Mouse (Mus musculus) neural tube, embryonic 11.5 days (tissue): ENCODE data around the gene Rpl36. TPM values are rescaled to one million over a fixed set of nuclear protein-coding genes. Genes with fewer than 3 reads are reported as not detected.
"Not testable (repeated sequence)": the region's sequence is repeated elsewhere in the genome, so short reads cannot be mapped to it uniquely, and the experiment has no call there.

Experiments
- ATAC-seq: fragments of 200-750 bp; cut with Nextera tagmentation; 2 replicates; pipeline ENCODE4 v1.8.0; 2017; ENCODE audit warnings: moderate number of reproducible peaks, mild to moderate bottlenecking, moderate TSS enrichment, moderate library complexity; ENCODE audit not compliant: insufficient read depth, low FRiP score, low TSS enrichment
- DNase-seq: peaks from one replicate; pipeline ENCODE4 v3.0.0-alpha.2; 2015; ENCODE audit warnings: low spot score
- H3K27ac ChIP-seq: fragments of 300-500 bp; sonication (generic); 2 replicates; pipeline ENCODE4 v1.5.1; 2014; ENCODE audit warnings: low read depth, mild to moderate bottlenecking, low read length
- H3K27me3 ChIP-seq: fragments of 300-500 bp; sonication (generic); 2 replicates; pipeline ENCODE4 v1.6.1; 2014; ENCODE audit warnings: mild to moderate bottlenecking, low read length, mixed read lengths; ENCODE audit not compliant: control insufficient read depth, insufficient read depth
- H3K36me3 ChIP-seq: fragments of 300-500 bp; sonication (generic); 2 replicates; pipeline ENCODE4 v1.6.1; 2014; ENCODE audit warnings: mild to moderate bottlenecking, low read length, moderate library complexity, mixed read lengths; ENCODE audit not compliant: control insufficient read depth, insufficient read depth
- H3K4me1 ChIP-seq: fragments of 300-500 bp; sonication (generic); 2 replicates; pipeline ENCODE4 v1.6.1; 2014; ENCODE audit warnings: low read length, mixed read lengths; ENCODE audit not compliant: control insufficient read depth, insufficient read depth
- H3K4me2 ChIP-seq: fragments of 300-500 bp; sonication (generic); 2 replicates; pipeline ENCODE4 v1.6.1; 2014; ENCODE audit warnings: low read depth, mild to moderate bottlenecking, moderate library complexity
- H3K4me3 ChIP-seq: fragments of 300-500 bp; sonication (generic); 2 replicates; pipeline ENCODE4 v1.5.1; 2014; ENCODE audit warnings: low read depth, low read length
- H3K9ac ChIP-seq: fragments of 300-500 bp; sonication (generic); 2 replicates; pipeline ENCODE4 v1.6.1; 2014; ENCODE audit warnings: mild to moderate bottlenecking, low read length
- H3K9me3 ChIP-seq: fragments of 300-500 bp; sonication (generic); 2 replicates; pipeline ENCODE4 v1.6.1; 2016; ENCODE audit warnings: low read length; ENCODE audit not compliant: control insufficient read depth
- WGBS: fragments of 180-500 bp; shearing (Covaris S2); extraction: QIAGEN DNeasy Blood & Tissue Kit; methylation state at CpG from one replicate; pipeline ENCODE4 v1.1.7; 2014; 5-methylcytosine and 5-hydroxymethylcytosine counted together
- polyA plus RNA-seq: library from polyadenylated mRNA; unstranded; fragments of >200 nt; fragmentation: Nextera tagmentation; extraction: Ambion mirVana; gene quantifications from 2 replicates; pipeline ENCODE4 v1.2.1, GENCODE M21; 2014

The Rpl36 gene
- polyA plus RNA-seq, 1 experiment from 2014 or later: 1,299 TPM

DNA sequence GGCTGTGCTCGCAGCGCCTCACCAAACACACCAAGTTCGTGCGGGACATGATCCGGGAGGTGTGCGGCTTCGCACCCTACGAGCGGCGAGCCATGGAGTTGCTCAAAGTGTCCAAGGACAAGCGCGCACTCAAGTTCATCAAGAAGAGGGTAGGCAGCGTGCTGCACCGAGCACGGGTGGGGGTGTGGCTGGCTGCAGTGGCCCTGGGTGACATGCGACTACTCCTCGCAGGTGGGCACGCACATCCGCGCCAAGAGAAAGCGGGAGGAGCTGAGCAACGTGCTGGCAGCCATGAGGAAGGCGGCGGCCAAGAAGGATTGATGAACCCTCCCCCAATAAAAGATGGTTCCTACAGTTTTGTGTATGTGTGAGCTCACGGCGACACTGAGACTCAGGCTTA is 677 bp downstream of the Rpl36 start:
- Histone ChIP-seq H3K9ac (peak overlapping the region; percentile 84), H3K27ac (peak overlapping the region; percentile 88), H3K4me2 (peak overlapping the region; percentile 93), H3K4me3 (peak overlapping the region; percentile 80), H3K36me3 (peaks cover 17% of the 10 kb centered on the region)
- not testable (repeated sequence) for ATAC-seq, DNase-seq, H3K4me1 ChIP-seq, H3K9me3 ChIP-seq, H3K27me3 ChIP-seq
- WGBS: under 1% methylated on average over 26 of the region's 26 CpGs

DNA sequence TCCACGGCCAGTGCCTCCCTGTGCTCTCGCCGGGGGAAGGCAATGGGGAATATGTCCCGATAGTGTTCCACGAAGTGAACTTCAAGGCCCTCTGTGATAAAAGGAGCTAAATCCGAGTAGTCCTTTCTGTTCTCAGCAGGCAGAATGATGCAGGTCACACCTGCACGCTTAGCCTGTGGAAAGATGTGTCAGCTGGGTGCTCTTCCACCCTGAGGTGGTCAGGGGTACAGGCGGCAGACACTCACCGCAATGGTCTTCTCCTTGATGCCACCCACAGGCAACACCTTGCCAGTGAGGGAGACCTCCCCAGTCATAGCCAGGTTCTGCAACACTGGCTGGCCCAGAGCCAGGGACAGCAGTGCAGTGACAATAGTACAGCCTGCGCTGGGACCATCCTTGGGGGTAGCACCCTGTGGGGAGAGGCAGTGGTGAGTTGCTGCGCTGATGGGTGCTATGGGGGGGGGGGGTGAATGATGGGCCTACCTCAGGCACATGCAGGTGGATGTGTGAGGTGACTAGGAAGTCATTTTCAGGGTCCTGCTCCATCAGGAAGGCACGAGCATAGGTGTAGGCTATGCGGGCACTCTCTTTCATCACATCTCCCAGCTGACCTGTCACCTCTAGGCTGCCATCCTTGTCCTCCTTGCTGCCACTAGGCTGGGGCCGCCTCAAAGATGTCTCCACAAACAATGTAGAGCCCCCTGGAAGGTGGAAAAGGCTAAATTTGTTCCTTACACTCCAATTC is 1.3 kb downstream of the Rpl36 start:
- peak overlapping the region; percentile 80 for H3K4me3 ChIP-seq
- peaks cover 21% of the 10 kb centered on the region for H3K36me3 ChIP-seq
- 40% methylated on average over 14 of the region's 14 CpGs for WGBS

DNA sequence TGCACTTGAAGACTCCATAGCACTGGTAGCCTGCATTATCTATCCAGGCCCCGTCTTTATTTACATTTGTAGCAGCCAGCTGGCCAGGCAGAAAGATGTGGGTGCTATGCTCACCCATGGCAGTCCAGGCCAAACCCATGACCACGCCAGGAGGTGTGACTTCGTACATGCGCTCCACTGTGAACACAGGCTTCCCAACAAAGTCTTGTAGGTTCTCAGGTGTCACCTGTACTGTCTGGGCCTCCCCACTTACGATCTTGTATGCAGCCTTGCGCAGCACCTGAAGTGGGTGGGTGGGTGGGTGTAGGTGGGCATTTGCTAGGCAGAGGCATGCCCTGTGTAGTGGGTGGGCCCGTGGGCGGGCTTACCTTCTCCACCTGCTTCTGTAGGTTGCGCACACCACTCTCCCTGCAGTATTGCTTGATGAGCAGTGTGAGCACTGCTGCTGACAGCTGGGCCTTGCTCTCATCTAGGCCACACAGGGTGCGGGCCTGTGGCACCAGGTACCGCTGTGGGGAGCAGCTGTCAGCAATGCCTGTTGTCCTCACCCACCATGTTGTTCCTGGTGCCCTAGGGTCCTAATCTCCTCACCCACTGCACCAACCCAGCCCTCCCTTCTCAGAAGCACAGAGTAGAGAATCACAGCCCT is 2.0 kb downstream of the Rpl36 start:
- Histone ChIP-seq H3K36me3 (peaks cover 21% of the 10 kb centered on the region), H3K27ac (no peak overlapping the region), H3K4me1 (peaks cover 7% of the 10 kb centered on the region), H3K4me3 (peak overlapping the region; percentile 80; the same call in 1 of the 2 replicates), H3K9ac (no peak overlapping the region), H3K9me3 (no peaks in the 10 kb centered on the region), H3K27me3 (no peaks in the 10 kb centered on the region), H3K4me2 (peak overlapping the region; percentile 93)
- ATAC-seq (no peak), DNase-seq (no peak)
- WGBS: 91% methylated on average over 11 of the region's 11 CpGs

More for the DNA sequence above, 1.3 kb downstream of the Rpl36 start:
- Histone ChIP-seq H3K9ac (peak overlapping the region; percentile 84), H3K4me2 (peak overlapping the region; percentile 93), H3K27me3 (no peaks in the 10 kb centered on the region), H3K9me3 (no peaks in the 10 kb centered on the region), H3K27ac (no peak overlapping the region), H3K4me1 (peaks cover 7% of the 10 kb centered on the region)
- DNase-seq (no peak), ATAC-seq (no peak)

DNA sequence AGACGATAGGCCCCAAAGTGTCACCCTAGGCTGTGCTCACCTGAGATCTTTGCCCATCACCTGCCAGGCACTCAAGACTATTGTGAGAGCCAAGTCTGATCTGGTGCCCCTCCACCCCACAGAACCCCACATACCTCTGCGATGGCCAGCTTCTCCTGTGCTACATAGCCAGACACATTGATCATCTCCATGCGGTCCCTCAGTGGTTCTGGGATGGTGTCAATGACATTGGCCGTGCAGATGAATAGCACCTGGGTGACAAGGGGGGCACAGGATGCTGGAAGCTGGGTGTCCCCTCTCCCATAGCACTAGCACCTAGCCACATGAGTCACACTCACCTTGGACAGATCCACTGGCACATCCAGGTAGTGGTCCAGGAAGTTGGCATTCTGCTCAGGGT is 2.6 kb downstream of the Rpl36 start:
- WGBS: 94% methylated on average over 4 of the region's 4 CpGs
- H3K4me1 ChIP-seq: peaks cover 7% of the 10 kb centered on the region
- no peak for ATAC-seq
- no peak overlapping the region for H3K4me2 ChIP-seq
- no peak overlapping the region for H3K27ac ChIP-seq
- peaks cover 21% of the 10 kb centered on the region for H3K36me3 ChIP-seq
- no peaks in the 10 kb centered on the region for H3K9me3 ChIP-seq
- H3K9ac ChIP-seq: no peak overlapping the region
- no peak overlapping the region for H3K4me3 ChIP-seq
- H3K27me3 ChIP-seq: no peaks in the 10 kb centered on the region
- DNase-seq: no peak

DNA sequence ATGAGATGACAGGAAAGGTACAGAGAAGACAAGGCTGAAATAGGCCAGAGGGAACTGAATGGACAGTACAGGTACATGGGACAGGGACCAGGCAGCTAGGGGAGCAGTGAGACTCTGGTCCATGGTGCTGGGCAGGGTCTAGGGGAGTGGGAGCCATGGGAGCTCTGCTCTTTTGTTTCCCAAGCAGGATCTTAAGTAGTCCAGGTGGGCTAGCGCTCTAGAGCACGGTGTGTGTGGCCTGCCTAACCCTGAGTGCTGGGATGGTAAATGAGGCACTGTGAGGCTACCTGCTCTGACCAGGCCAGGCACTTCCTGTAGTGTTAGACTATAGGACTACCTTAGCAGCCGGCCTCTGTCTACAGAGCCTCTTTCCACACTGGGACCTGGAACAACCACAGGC is 3.5 kb downstream of the Rpl36 start:
- H3K9me3 ChIP-seq: no peaks in the 10 kb centered on the region
- no peak for DNase-seq
- peaks cover 7% of the 10 kb centered on the region for H3K4me1 ChIP-seq
- H3K9ac ChIP-seq: no peak overlapping the region
- WGBS: 92% methylated on average over 3 of the region's 3 CpGs
- no peaks in the 10 kb centered on the region for H3K27me3 ChIP-seq
- H3K27ac ChIP-seq: no peak overlapping the region
- H3K36me3 ChIP-seq: peaks cover 24% of the 10 kb centered on the region
- H3K4me2 ChIP-seq: no peak overlapping the region
- no peak for ATAC-seq
- no peak overlapping the region for H3K4me3 ChIP-seq

DNA sequence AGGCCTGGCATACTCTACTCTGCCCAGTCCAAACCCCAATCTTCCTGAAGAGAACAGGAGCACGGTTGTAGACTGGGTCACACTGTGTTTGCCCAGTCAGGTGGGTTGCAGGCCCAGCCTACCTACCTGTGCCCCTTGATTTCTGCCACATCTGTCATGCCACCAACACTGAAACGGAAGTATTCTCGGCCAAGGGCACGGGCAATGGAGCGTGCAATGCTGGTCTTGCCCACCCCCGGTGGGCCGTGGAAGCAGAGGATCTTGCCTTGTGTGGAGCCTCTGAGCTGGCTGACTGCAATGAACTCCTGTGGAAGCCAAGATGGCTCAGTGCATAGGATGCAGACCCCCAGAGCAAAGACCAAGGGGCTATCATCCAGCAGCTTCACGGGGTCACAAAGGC is 4.4 kb downstream of the Rpl36 start:
- DNase-seq (no peak), ATAC-seq (no peak)
- Histone ChIP-seq H3K27ac (no peak overlapping the region), H3K27me3 (no peaks in the 10 kb centered on the region), H3K4me2 (no peak overlapping the region), H3K9me3 (no peaks in the 10 kb centered on the region), H3K36me3 (peaks cover 26% of the 10 kb centered on the region), H3K9ac (no peak overlapping the region), H3K4me3 (no peak overlapping the region), H3K4me1 (peaks cover 7% of the 10 kb centered on the region)
- WGBS: 92% methylated on average over 8 of the region's 8 CpGs

DNA sequence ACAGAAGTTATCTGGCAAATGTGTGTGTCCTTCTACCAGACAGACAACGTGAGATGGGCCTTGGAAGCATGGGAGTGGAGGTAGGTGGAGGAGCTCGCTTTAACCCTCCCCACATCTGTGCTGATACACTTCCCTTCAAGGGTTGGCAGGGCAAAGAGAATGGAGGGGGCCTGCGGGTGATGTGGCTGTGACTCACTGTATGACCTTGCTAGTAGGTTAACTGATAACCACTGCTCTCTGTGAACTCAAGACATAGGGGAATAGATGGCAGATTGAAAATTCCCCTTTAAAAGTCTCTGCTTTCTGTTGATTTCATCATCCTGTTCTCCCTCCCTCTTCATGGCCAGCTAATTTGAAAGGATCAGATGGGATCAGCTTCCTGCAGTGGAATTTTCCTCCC is 12.3 kb downstream of the Rpl36 start:
- Histone ChIP-seq H3K9ac (no peak overlapping the region), H3K36me3 (peaks cover 7% of the 10 kb centered on the region), H3K4me1 (peaks cover 13% of the 10 kb centered on the region), H3K27me3 (no peaks in the 10 kb centered on the region), H3K9me3 (no peaks in the 10 kb centered on the region), H3K4me2 (peak overlapping the region; percentile 95; the same call in 1 of the 2 replicates), H3K27ac (no peak overlapping the region), H3K4me3 (no peak overlapping the region)
- whole genome bisulfite sequencing: 91% methylated on average over 3 of the region's 3 CpGs
- ATAC-seq: no peak
- DNase-seq: no peak

DNA sequence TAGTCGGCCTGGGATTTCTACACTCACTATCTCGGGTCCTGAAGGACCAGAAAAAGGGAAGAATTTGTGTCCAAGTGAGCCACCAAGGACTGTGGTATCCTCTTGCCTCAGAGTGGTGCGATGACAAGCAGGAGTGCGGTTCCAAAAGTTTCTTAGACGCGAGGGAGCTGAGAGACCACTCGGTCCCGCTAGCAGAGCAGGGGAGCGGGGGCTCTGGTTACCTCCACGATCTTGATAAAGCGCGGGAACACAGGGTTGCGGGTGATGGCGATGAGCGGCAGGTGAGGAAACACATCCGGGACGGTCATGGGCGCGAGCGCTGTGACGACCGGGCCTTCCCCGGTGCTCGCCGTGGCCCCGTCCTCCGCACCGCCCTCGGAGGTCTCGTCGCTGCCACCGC is 13.0 kb downstream of the Rpl36 start:
- Histone ChIP-seq H3K9ac (peak overlapping the region; percentile 83), H3K27me3 (no peaks in the 10 kb centered on the region), H3K4me2 (peak overlapping the region; percentile 95), H3K9me3 (no peaks in the 10 kb centered on the region), H3K4me1 (peaks cover 13% of the 10 kb centered on the region), H3K27ac (0 out of 2 replicates have a peak overlapping the region, but pooled peaks have one; percentile 56), H3K36me3 (peaks cover 7% of the 10 kb centered on the region), H3K4me3 (peak overlapping the region; percentile 91)
- no peak for ATAC-seq
- DNase-seq: no peak
- 2% methylated on average over 32 of the region's 32 CpGs for WGBS
